Mouse (Mus musculus): ENCODE data around the gene Taar8c.
"Not testable (repeated sequence)": the region's sequence is repeated elsewhere in the genome, so short reads cannot be mapped to it uniquely, and the experiment has no call there.

The Taar8c gene

DNA sequence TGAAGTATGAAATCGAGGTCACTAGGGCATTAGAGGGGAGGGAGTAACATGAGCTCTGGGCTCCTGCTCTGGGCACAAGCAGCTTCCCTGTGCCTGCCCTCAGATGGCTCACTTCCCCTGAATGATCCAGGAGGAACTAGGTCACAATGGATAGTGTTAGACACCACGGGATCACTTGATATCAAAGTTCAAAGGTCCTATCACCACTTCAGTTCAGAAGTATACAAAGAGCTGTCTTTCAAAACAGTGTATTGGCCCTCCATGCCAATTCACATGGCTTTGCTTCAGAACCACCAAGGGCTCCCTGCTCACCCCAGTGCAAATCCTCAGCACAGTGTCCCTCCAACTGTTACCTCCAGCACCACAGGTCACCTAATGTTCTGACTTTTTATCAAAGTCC is 27.0 kb downstream of the Taar8c start:
- DNase-seq (ENCODE audit: low read depth, low spot score) = not testable (repeated sequence)

DNA sequence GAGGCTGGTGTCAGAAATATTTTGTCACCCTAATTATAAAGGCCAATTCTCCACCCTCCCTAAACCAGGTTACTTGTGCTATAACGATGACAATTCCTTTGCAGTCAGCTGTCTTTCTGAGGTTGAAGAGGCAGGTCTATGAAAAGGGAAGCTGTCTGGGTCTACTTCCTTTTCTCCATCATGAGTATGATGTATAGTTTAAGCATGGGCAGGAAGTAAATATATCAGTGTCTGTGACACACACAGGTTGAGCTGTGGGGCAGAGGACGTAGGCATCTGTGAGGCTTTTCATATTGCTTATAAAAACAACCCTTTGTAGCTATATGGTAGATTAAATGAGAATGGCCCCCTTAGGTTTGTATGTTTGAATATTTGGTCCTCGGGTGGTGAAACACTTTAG is 42.7 kb downstream of the Taar8c start:
- DNase-seq (ENCODE audit: low read depth, low spot score) = no peak

DNA sequence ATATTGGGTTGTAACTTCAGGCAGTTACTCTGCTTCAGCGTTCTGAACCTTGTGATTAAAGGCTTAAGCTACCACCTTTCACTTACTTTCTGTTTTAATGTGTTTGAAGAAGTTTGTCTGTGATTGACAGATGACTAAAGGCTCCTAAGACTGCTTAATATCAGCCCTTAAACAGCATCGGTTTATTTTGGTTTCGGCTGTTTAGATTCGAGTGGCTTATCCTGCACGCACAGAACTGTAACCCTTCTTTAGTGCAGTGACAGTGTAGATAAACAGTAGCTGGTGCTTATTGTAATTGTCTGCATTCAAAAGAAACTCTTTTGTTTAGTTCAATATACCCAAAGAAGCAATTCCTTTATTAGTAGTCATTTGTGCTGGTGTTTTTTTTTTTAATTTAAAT is 49.7 kb downstream of the Taar8c start:
- DNase-seq (ENCODE audit: low read depth, low spot score) = no peak

Measured in ZHBTc4 (cell line).